Mouse (Mus musculus) limb, embryonic 12.5 days (tissue): ENCODE data around the gene Ctbs. TPM values are rescaled to one million over a fixed set of nuclear protein-coding genes. Genes with fewer than 3 reads are reported as not detected.

Experiments used
- ATAC-seq: fragments of 200-750 bp; cut with Nextera tagmentation; 2 replicates; pipeline ENCODE4 v1.8.0; 2017; ENCODE audit warnings: low read depth, moderate TSS enrichment; ENCODE audit not compliant: insufficient number of reproducible peaks, insufficient read depth, low FRiP score, low TSS enrichment
- H3K27ac ChIP-seq: fragments of 300-500 bp; sonication (generic); 2 replicates; pipeline ENCODE4 v1.5.1; 2016; ENCODE audit warnings: mild to moderate bottlenecking, moderate library complexity
- H3K27me3 ChIP-seq: fragments of 300-500 bp; sonication (generic); 2 replicates; pipeline ENCODE4 v1.6.1; 2016; ENCODE audit warnings: mild to moderate bottlenecking, moderate library complexity
- H3K36me3 ChIP-seq: fragments of 300-500 bp; sonication (generic); 2 replicates; pipeline ENCODE4 v1.6.1; 2016; ENCODE audit warnings: mild to moderate bottlenecking, moderate library complexity
- H3K4me1 ChIP-seq: fragments of 300-500 bp; sonication (generic); replicated peaks from 2 replicates; pipeline ENCODE4 v1.6.1; 2016
- H3K4me2 ChIP-seq: fragments of 300-500 bp; sonication (generic); 2 replicates; pipeline ENCODE4 v1.6.1; 2016; ENCODE audit warnings: mild to moderate bottlenecking, moderate library complexity
- H3K4me3 ChIP-seq: fragments of 300-500 bp; sonication (generic); replicated peaks from 2 replicates; pipeline ENCODE4 v1.5.1; 2016; ENCODE audit warnings: mild to moderate bottlenecking
- H3K9ac ChIP-seq: fragments of 300-500 bp; sonication (generic); replicated peaks from 2 replicates; pipeline ENCODE4 v1.6.1; 2016; ENCODE audit warnings: mild to moderate bottlenecking, moderate library complexity
- H3K9me3 ChIP-seq: fragments of 300-500 bp; sonication (generic); 2 replicates; pipeline ENCODE4 v1.6.1; 2016; ENCODE audit warnings: mild to moderate bottlenecking, moderate library complexity
- WGBS: fragments of 180-500 bp; shearing (Covaris S2); methylation state at CpG from one replicate; pipeline ENCODE4 v1.1.7; 2016; 5-methylcytosine and 5-hydroxymethylcytosine counted together
- polyA plus RNA-seq: library from polyadenylated mRNA; unstranded; fragments of >200 nt; fragmentation: Nextera tagmentation; extraction: Ambion mirVana; gene quantifications from 2 replicates; pipeline ENCODE4 v1.2.1, GENCODE M21; 2016

Ctbs gene
- polyA plus RNA-seq = 6.4 and 7.2 TPM in 2 replicates

- peak within 1 kb of the TSS; percentile 65 for H3K4me2 ChIP-seq
- peak within 1 kb of the TSS; percentile 79 for H3K27ac ChIP-seq
- ATAC-seq = no peak; the same call in none of the 2 replicates
- no peaks in the 10 kb centered on the region for H3K27me3 ChIP-seq
- 57% methylated on average over 9 of the region's 9 CpGs for WGBS
- peaks cover 5% of the 10 kb centered on the region for H3K36me3 ChIP-seq
- peak within 1 kb of the TSS; percentile 65 for H3K9ac ChIP-seq
- peak within 1 kb of the TSS; percentile 53 for H3K4me3 ChIP-seq
- H3K4me1 ChIP-seq = 0 out of 2 replicates have a peak, but pooled peaks cover 14% of the 10 kb centered on the region
- 0 out of 2 replicates have a peak, but pooled peaks cover 4% of the 10 kb centered on the region for H3K9me3 ChIP-seq
Measured at GRCm38 (mm10) chr3:146449745-146450250, at the start of gene Ctbs. Ctbs (plus strand) TSS chr3:146449795.

- Histone ChIP-seq H3K27me3 (no peaks in the 10 kb centered on the region), H3K27ac (no peak overlapping the region), H3K9me3 (no peaks in the 10 kb centered on the region), H3K4me3 (peak overlapping the region; percentile 91), H3K4me1 (peaks cover 25% of the 10 kb centered on the region), H3K9ac (peak overlapping the region; percentile 83; the same call in 1 of the 2 replicates), H3K4me2 (peak overlapping the region; percentile 87), H3K36me3 (no peaks in the 10 kb centered on the region)
- 45% methylated on average over 3 of the region's 3 CpGs for WGBS
- ATAC-seq = no peak
Measured at GRCm38 (mm10) chr3:146403770-146404169, 45.8 kb upstream of the Ctbs start.

GRCm38 (mm10) chr3:146404311-146405201, 45.0 kb upstream of the Ctbs start, which contains the start of gene Ssx2ip:
Ssx2ip (plus strand) TSS chr3:146404642.
- peak within 1 kb of the TSS; percentile 67 for H3K27ac ChIP-seq
- 1% methylated on average over 92 of the region's 100 CpGs for WGBS
- ATAC-seq = peak; percentile 98
- H3K4me1 ChIP-seq = peaks cover 25% of the 10 kb centered on the region
- H3K27me3 ChIP-seq = no peaks in the 10 kb centered on the region
- peak within 1 kb of the TSS; percentile 87 for H3K4me2 ChIP-seq
- no peaks in the 10 kb centered on the region for H3K36me3 ChIP-seq
- H3K9ac ChIP-seq = peak within 1 kb of the TSS; percentile 83
- peak within 1 kb of the TSS; percentile 91 for H3K4me3 ChIP-seq
- H3K9me3 ChIP-seq = no peaks in the 10 kb centered on the region

GRCm38 (mm10) chr3:146405213-146406006, 44.2 kb upstream of the Ctbs start:
- Histone ChIP-seq H3K4me3 (peak overlapping the region; percentile 91), H3K36me3 (no peaks in the 10 kb centered on the region), H3K27ac (peak overlapping the region; percentile 67), H3K9me3 (no peaks in the 10 kb centered on the region), H3K27me3 (no peaks in the 10 kb centered on the region), H3K4me1 (peaks cover 25% of the 10 kb centered on the region), H3K9ac (peak overlapping the region; percentile 83), H3K4me2 (peak overlapping the region; percentile 87)
- WGBS = 30% methylated on average over 18 of the region's 18 CpGs
- no peak for ATAC-seq

- peak overlapping the region; percentile 67; the same call in 1 of the 2 replicates for H3K27ac ChIP-seq
- H3K27me3 ChIP-seq = no peaks in the 10 kb centered on the region
- H3K4me1 ChIP-seq = peaks cover 25% of the 10 kb centered on the region
- 56% methylated on average over 5 of the region's 5 CpGs for WGBS
- 0 out of 2 replicates have a peak overlapping the region, but pooled peaks have one; percentile 83 for H3K9ac ChIP-seq
- no peaks in the 10 kb centered on the region for H3K9me3 ChIP-seq
- peak overlapping the region; percentile 87 for H3K4me2 ChIP-seq
- H3K4me3 ChIP-seq = peak overlapping the region; percentile 91
- no peaks in the 10 kb centered on the region for H3K36me3 ChIP-seq
- ATAC-seq = no peak
Measured at GRCm38 (mm10) chr3:146406007-146406341, 43.6 kb upstream of the Ctbs start.

GRCm38 (mm10) chr3:146407086-146407721, 42.4 kb upstream of the Ctbs start:
- Histone ChIP-seq H3K4me2 (no peak overlapping the region), H3K36me3 (no peaks in the 10 kb centered on the region), H3K9me3 (no peaks in the 10 kb centered on the region), H3K27ac (no peak overlapping the region), H3K4me1 (peaks cover 27% of the 10 kb centered on the region), H3K9ac (no peak overlapping the region), H3K4me3 (no peak overlapping the region), H3K27me3 (no peaks in the 10 kb centered on the region)
- 92% methylated on average over 16 of the region's 16 CpGs for WGBS
- ATAC-seq = no peak

- Histone ChIP-seq H3K27me3 (no peaks in the 10 kb centered on the region), H3K36me3 (no peaks in the 10 kb centered on the region), H3K4me1 (peaks cover 22% of the 10 kb centered on the region), H3K9me3 (no peaks in the 10 kb centered on the region), H3K27ac (no peak overlapping the region), H3K4me3 (no peak overlapping the region), H3K9ac (no peak overlapping the region), H3K4me2 (no peak overlapping the region)
- WGBS = 86% methylated on average over 7 of the region's 7 CpGs
- ATAC-seq = no peak
Measured at GRCm38 (mm10) chr3:146410114-146410513, 39.5 kb upstream of the Ctbs start.

GRCm38 (mm10) chr3:146412008-146412407, 37.6 kb upstream of the Ctbs start:
- H3K27me3 ChIP-seq = no peaks in the 10 kb centered on the region
- no peak overlapping the region for H3K4me2 ChIP-seq
- H3K27ac ChIP-seq = no peak overlapping the region
- H3K4me3 ChIP-seq = no peak overlapping the region
- H3K9me3 ChIP-seq = no peaks in the 10 kb centered on the region
- 83% methylated on average over 2 of the region's 2 CpGs for WGBS
- H3K4me1 ChIP-seq = peaks cover 4% of the 10 kb centered on the region
- no peaks in the 10 kb centered on the region for H3K36me3 ChIP-seq
- H3K9ac ChIP-seq = no peak overlapping the region
- ATAC-seq = no peak

GRCm38 (mm10) chr3:146412480-146412879, 37.1 kb upstream of the Ctbs start:
- 0 out of 2 replicates have a peak, but pooled peaks cover 4% of the 10 kb centered on the region for H3K36me3 ChIP-seq
- H3K27ac ChIP-seq = no peak overlapping the region
- no peaks in the 10 kb centered on the region for H3K9me3 ChIP-seq
- H3K9ac ChIP-seq = no peak overlapping the region
- H3K4me1 ChIP-seq = peaks cover 3% of the 10 kb centered on the region; the same call in 1 of the 2 replicates
- H3K4me3 ChIP-seq = no peak overlapping the region
- H3K27me3 ChIP-seq = no peaks in the 10 kb centered on the region
- no peak overlapping the region for H3K4me2 ChIP-seq
- 80% methylated on average over 7 of the region's 7 CpGs for WGBS
- ATAC-seq = no peak

- H3K36me3 ChIP-seq = peaks cover 9% of the 10 kb centered on the region; the same call in 1 of the 2 replicates
Measured at GRCm38 (mm10) chr3:146413016-146413415, 36.6 kb upstream of the Ctbs start.

More at GRCm38 (mm10) chr3:146413016-146413415, 36.6 kb upstream of the Ctbs start:
- no peak overlapping the region for H3K27ac ChIP-seq
- H3K9ac ChIP-seq = no peak overlapping the region
- no peak overlapping the region for H3K4me3 ChIP-seq
- H3K9me3 ChIP-seq = no peaks in the 10 kb centered on the region
- no peak overlapping the region for H3K4me2 ChIP-seq
- peaks cover 3% of the 10 kb centered on the region; the same call in 1 of the 2 replicates for H3K4me1 ChIP-seq
- no peaks in the 10 kb centered on the region for H3K27me3 ChIP-seq
- WGBS = 91% methylated on average over 13 of the region's 13 CpGs
- no peak for ATAC-seq
